Mouse (Mus musculus) hindbrain, embryonic 13.5 days (tissue): ENCODE measurements around the gene Astn2. TPM values are rescaled to one million over a fixed set of nuclear protein-coding genes. Genes with fewer than 3 reads are reported as not detected.

Experiments
- ATAC-seq: fragments of 200-750 bp; cut with Nextera tagmentation; 2 replicates; pipeline ENCODE4 v1.8.0; 2017; ENCODE audit warnings: moderate TSS enrichment; ENCODE audit not compliant: low FRiP score
- H3K27ac ChIP-seq: fragments of 300-500 bp; sonication (generic); 2 replicates; pipeline ENCODE4 v1.5.1; 2015; ENCODE audit warnings: inconsistent platforms, mild to moderate bottlenecking, moderate library complexity
- H3K27me3 ChIP-seq: fragments of 300-500 bp; sonication (generic); 2 replicates; pipeline ENCODE4 v1.6.1; 2015; ENCODE audit warnings: mild to moderate bottlenecking, inconsistent platforms
- H3K36me3 ChIP-seq: fragments of 300-500 bp; sonication (generic); 2 replicates; pipeline ENCODE4 v1.6.1; 2015; ENCODE audit warnings: mild to moderate bottlenecking, inconsistent platforms
- H3K4me1 ChIP-seq: fragments of 300-500 bp; sonication (generic); replicated peaks from 2 replicates; pipeline ENCODE4 v1.6.1; 2015; ENCODE audit warnings: inconsistent platforms
- H3K4me2 ChIP-seq: fragments of 300-500 bp; sonication (generic); 2 replicates; pipeline ENCODE4 v1.6.1; 2015; ENCODE audit warnings: inconsistent platforms, mild to moderate bottlenecking, moderate library complexity
- H3K4me3 ChIP-seq: fragments of 300-500 bp; sonication (generic); 2 replicates; pipeline ENCODE4 v1.5.1; 2015; ENCODE audit warnings: mild to moderate bottlenecking, inconsistent platforms
- H3K9ac ChIP-seq: fragments of 300-500 bp; sonication (generic); 2 replicates; pipeline ENCODE4 v1.6.1; 2015; ENCODE audit warnings: mild to moderate bottlenecking, inconsistent platforms
- H3K9me3 ChIP-seq: fragments of 300-500 bp; sonication (generic); 2 replicates; pipeline ENCODE4 v1.6.1; 2016; ENCODE audit warnings: inconsistent platforms
- WGBS: fragments of 180-500 bp; shearing (Covaris S2); methylation state at CpG from one replicate; pipeline ENCODE4 v1.1.7; 2015; 5-methylcytosine and 5-hydroxymethylcytosine counted together
- polyA plus RNA-seq: library from polyadenylated mRNA; unstranded; fragments of >200 nt; fragmentation: Nextera tagmentation; extraction: Ambion mirVana; gene quantifications from 2 replicates; pipeline ENCODE4 v1.2.1, GENCODE M21; 2015

The Astn2 gene
- polyA plus RNA-seq, 1 experiment from 2014 or later = 2.9 TPM

DNA sequence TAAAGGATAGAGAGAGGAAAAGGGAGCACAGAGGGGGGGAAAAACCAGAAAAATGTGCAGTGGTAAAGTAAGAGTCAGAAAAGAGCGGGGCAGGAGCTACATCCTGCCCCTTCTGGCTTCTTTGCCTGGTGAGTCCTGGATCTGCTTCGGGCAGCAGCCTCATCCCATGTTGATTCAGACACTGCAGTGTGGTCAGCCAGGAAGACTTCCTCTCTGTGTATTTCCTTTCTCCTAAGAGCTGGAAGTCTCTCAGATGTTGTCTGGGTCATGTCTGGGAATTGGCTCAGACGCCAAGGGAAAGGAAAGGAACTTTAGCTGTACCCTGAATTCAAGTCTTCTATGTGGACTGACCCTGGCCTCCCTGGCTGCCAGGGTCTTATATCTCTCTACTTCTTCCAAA, 976.9 kb downstream of the Astn2 start:
- 87% methylated on average over 3 of the region's 3 CpGs for WGBS
- H3K27me3 ChIP-seq = no peaks in the 10 kb centered on the region
- H3K9me3 ChIP-seq = no peaks in the 10 kb centered on the region
- H3K9ac ChIP-seq = no peak overlapping the region
- no peak overlapping the region for H3K4me3 ChIP-seq
- no peak overlapping the region for H3K4me2 ChIP-seq
- no peaks in the 10 kb centered on the region for H3K4me1 ChIP-seq
- no peak overlapping the region for H3K27ac ChIP-seq
- no peak for ATAC-seq
- H3K36me3 ChIP-seq = no peaks in the 10 kb centered on the region

DNA sequence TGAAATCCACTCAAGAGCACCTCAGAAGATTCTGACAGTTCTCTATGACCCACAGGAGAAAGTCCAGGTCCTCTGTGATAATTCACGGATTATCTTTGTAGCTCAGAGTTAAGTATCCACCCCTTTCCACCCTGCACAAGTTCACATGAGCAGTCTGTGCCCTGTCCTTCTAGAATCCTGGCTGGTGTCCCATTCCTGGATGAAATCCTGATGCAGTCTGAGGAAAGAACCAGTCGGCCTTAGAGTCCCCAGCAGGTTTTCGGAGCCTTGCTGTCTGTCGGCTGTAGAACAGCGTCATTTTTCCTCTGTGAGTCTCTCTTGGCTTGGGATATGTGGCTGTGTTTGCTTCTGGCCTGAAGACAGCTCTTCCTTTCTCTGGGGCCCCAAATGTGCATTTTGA, 978.0 kb downstream of the Astn2 start:
- no peak for ATAC-seq
- Histone ChIP-seq H3K27ac (no peak overlapping the region), H3K4me2 (no peak overlapping the region), H3K36me3 (no peaks in the 10 kb centered on the region), H3K9me3 (no peaks in the 10 kb centered on the region), H3K4me1 (no peaks in the 10 kb centered on the region), H3K27me3 (no peaks in the 10 kb centered on the region), H3K4me3 (no peak overlapping the region), H3K9ac (no peak overlapping the region)
- 81% methylated on average over 5 of the region's 5 CpGs for WGBS

DNA sequence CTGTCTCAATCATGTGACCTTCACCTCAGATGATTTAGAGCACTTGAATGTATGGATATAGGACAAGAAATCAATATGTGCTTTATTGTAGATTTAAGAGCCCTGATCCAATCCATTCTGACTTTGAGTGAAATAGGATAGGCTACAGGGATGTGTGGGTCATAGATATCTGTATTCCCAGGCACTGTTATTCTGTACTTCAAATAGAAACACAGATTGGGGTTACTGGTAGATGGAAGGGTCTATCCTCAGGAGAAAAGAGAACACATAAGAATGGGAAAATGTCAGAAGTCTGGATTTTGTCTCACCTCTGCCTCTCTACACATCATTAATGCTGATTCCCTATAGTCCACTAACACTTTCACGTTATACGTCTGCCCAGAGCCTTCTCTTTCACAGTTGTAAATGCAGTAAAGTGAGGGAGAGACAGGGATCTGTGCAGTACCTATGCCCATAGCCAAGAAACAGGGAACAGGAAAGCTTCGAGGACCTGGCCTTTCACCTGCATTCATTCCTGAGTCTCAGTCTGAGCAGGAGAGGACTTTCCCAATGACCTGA, 981.3 kb downstream of the Astn2 start:
- H3K27ac ChIP-seq = no peak overlapping the region
- H3K36me3 ChIP-seq = no peaks in the 10 kb centered on the region
- no peaks in the 10 kb centered on the region for H3K9me3 ChIP-seq
- H3K4me2 ChIP-seq = no peak overlapping the region
- ATAC-seq = no peak
- 95% methylated on average over 3 of the region's 3 CpGs for WGBS
- H3K4me1 ChIP-seq = peaks cover 10% of the 10 kb centered on the region
- H3K27me3 ChIP-seq = no peaks in the 10 kb centered on the region
- H3K4me3 ChIP-seq = no peak overlapping the region
- no peak overlapping the region for H3K9ac ChIP-seq

GRCm38 (mm10) chr4:65421272-65421671, 983.1 kb downstream of the Astn2 start:
- H3K27me3 ChIP-seq = no peaks in the 10 kb centered on the region
- no peak overlapping the region for H3K4me2 ChIP-seq
- no peak for ATAC-seq
- no peak overlapping the region for H3K9ac ChIP-seq
- peaks cover 10% of the 10 kb centered on the region for H3K4me1 ChIP-seq
- H3K4me3 ChIP-seq = no peak overlapping the region
- H3K27ac ChIP-seq = no peak overlapping the region
- no peaks in the 10 kb centered on the region for H3K36me3 ChIP-seq
- no peaks in the 10 kb centered on the region for H3K9me3 ChIP-seq
- WGBS = 83% methylated on average over 2 of the region's 2 CpGs

DNA sequence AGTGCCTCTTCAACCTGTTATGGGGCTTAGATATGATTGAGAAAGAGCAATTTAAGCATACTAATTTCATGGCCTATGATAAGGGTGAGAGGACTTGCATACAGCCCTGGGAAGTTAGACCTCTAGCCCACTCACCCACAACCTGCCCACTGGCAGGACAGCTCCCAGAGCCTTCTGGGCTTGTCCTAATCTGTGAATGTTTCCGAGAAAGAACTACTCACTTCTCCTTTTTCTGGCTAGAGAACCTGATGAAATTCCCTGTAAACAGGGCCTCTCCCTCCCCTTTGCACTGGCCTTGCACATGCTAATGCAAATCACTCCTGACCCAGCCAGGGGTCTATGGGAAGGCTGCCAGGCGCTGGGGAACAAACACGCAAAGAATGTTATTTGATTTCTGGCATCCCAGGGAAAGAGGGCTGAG, 983.9 kb downstream of the Astn2 start:
- Histone ChIP-seq H3K27ac (no peak overlapping the region; the same call in 1 of the 2 replicates), H3K9ac (no peak overlapping the region), H3K27me3 (no peaks in the 10 kb centered on the region), H3K36me3 (no peaks in the 10 kb centered on the region), H3K4me1 (peaks cover 10% of the 10 kb centered on the region), H3K9me3 (no peaks in the 10 kb centered on the region), H3K4me3 (no peak overlapping the region), H3K4me2 (no peak overlapping the region)
- ATAC-seq = peak; percentile 79; the same call in 1 of the 2 replicates
- 4% methylated on average over 3 of the region's 3 CpGs for WGBS

GRCm38 (mm10) chr4:65415507-65415906, 988.9 kb downstream of the Astn2 start:
- no peak overlapping the region for H3K9ac ChIP-seq
- H3K36me3 ChIP-seq = no peaks in the 10 kb centered on the region
- no peak overlapping the region for H3K27ac ChIP-seq
- 92% methylated on average over 4 of the region's 4 CpGs for WGBS
- H3K27me3 ChIP-seq = no peaks in the 10 kb centered on the region
- H3K4me1 ChIP-seq = peaks cover 3% of the 10 kb centered on the region
- no peak overlapping the region for H3K4me2 ChIP-seq
- ATAC-seq = no peak
- H3K9me3 ChIP-seq = no peaks in the 10 kb centered on the region
- no peak overlapping the region for H3K4me3 ChIP-seq

GRCm38 (mm10) chr4:65402836-65403634, 1001.4 kb downstream of the Astn2 start:
- WGBS = 68% methylated on average over 6 of the region's 6 CpGs
- Histone ChIP-seq H3K36me3 (no peaks in the 10 kb centered on the region), H3K4me2 (no peak overlapping the region), H3K4me3 (no peak overlapping the region), H3K9ac (no peak overlapping the region), H3K27me3 (no peaks in the 10 kb centered on the region), H3K9me3 (no peaks in the 10 kb centered on the region), H3K4me1 (no peaks in the 10 kb centered on the region), H3K27ac (no peak overlapping the region)
- no peak for ATAC-seq

- Histone ChIP-seq H3K4me3 (no peak overlapping the region), H3K27me3 (no peaks in the 10 kb centered on the region), H3K9me3 (no peaks in the 10 kb centered on the region), H3K27ac (no peak overlapping the region), H3K36me3 (no peaks in the 10 kb centered on the region), H3K9ac (no peak overlapping the region), H3K4me1 (no peaks in the 10 kb centered on the region), H3K4me2 (no peak overlapping the region)
- ATAC-seq = no peak
- WGBS = 89% methylated on average over 5 of the region's 5 CpGs
Observed at GRCm38 (mm10) chr4:65402286-65402685, 1002.1 kb downstream of the Astn2 start.

- Histone ChIP-seq H3K9ac (no peak overlapping the region), H3K27ac (no peak overlapping the region), H3K4me1 (no peaks in the 10 kb centered on the region), H3K27me3 (no peaks in the 10 kb centered on the region), H3K4me3 (no peak overlapping the region), H3K4me2 (no peak overlapping the region), H3K36me3 (no peaks in the 10 kb centered on the region), H3K9me3 (no peaks in the 10 kb centered on the region)
- ATAC-seq = no peak
- WGBS = 96% methylated on average over 4 of the region's 4 CpGs
Observed at GRCm38 (mm10) chr4:65399457-65399856, 1005.0 kb downstream of the Astn2 start.

DNA sequence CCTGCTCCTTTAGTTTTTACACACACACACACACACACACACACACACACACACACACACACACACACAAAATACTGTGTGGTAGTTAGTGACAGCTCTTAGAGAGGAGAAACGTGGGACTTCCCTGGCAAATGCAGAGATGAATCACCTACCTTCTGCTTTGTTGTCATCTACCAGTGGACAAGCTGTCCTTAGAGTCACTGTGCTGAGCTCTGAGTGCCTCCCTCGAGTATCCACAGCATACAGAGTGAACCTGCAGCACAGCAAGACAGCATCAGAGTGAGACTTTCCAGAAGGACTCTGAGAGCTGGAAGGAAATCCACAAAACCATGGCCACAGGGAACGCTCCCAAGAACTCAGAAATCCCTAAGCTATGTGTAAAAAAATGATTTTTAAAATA, 1007.6 kb downstream of the Astn2 start:
- H3K9ac ChIP-seq = no peak overlapping the region
- 81% methylated on average over 3 of the region's 3 CpGs for WGBS
- H3K36me3 ChIP-seq = no peaks in the 10 kb centered on the region
- H3K27ac ChIP-seq = no peak overlapping the region
- no peaks in the 10 kb centered on the region for H3K9me3 ChIP-seq
- no peak overlapping the region for H3K4me3 ChIP-seq
- no peak overlapping the region for H3K4me2 ChIP-seq
- no peaks in the 10 kb centered on the region for H3K4me1 ChIP-seq
- H3K27me3 ChIP-seq = no peaks in the 10 kb centered on the region
- ATAC-seq = no peak

- Histone ChIP-seq H3K4me3 (no peak overlapping the region), H3K9ac (no peak overlapping the region), H3K27me3 (no peaks in the 10 kb centered on the region), H3K9me3 (no peaks in the 10 kb centered on the region), H3K4me1 (no peaks in the 10 kb centered on the region), H3K27ac (no peak overlapping the region), H3K36me3 (no peaks in the 10 kb centered on the region), H3K4me2 (no peak overlapping the region)
- no peak for ATAC-seq
- 68% methylated on average over 4 of the region's 4 CpGs for WGBS
Observed at GRCm38 (mm10) chr4:65391001-65391400, 1013.4 kb downstream of the Astn2 start.

GRCm38 (mm10) chr4:65383070-65383469, 1021.3 kb downstream of the Astn2 start:
- WGBS = 91% methylated on average over 4 of the region's 4 CpGs
- Histone ChIP-seq H3K27ac (no peak overlapping the region), H3K27me3 (no peaks in the 10 kb centered on the region), H3K36me3 (peaks cover 3% of the 10 kb centered on the region; the same call in 1 of the 2 replicates), H3K4me2 (no peak overlapping the region), H3K4me1 (no peaks in the 10 kb centered on the region), H3K4me3 (no peak overlapping the region), H3K9ac (no peak overlapping the region), H3K9me3 (no peaks in the 10 kb centered on the region)
- no peak for ATAC-seq

DNA sequence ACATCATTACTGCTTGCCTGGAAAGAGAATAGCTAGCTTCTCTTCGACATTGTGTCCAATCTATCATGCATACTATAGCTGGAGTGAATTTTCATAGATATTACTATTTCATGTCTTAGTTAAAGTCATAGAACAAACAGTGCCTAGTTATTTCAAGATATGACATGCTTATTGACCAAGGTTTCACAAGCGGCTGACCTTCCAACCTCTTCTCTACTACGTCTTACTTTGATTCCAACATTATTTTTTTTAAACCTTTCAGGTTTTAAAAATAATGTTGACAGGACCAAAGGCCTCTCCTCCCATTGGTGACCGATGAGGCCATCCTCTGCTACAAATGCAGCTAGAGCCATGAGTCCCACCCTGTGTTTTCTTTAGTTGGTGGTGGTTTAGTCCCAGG, 1025.0 kb downstream of the Astn2 start:
- 93% methylated on average over 4 of the region's 4 CpGs for WGBS
- H3K4me1 ChIP-seq = no peaks in the 10 kb centered on the region
- H3K4me3 ChIP-seq = no peak overlapping the region
- no peak overlapping the region for H3K9ac ChIP-seq
- H3K27ac ChIP-seq = no peak overlapping the region
- H3K9me3 ChIP-seq = no peaks in the 10 kb centered on the region
- no peak for ATAC-seq
- H3K4me2 ChIP-seq = no peak overlapping the region
- peaks cover 3% of the 10 kb centered on the region; the same call in 1 of the 2 replicates for H3K36me3 ChIP-seq
- H3K27me3 ChIP-seq = no peaks in the 10 kb centered on the region
